Mouse (Mus musculus): ENCODE measurements around the gene Kiss1r.

Gene Kiss1r

DNA sequence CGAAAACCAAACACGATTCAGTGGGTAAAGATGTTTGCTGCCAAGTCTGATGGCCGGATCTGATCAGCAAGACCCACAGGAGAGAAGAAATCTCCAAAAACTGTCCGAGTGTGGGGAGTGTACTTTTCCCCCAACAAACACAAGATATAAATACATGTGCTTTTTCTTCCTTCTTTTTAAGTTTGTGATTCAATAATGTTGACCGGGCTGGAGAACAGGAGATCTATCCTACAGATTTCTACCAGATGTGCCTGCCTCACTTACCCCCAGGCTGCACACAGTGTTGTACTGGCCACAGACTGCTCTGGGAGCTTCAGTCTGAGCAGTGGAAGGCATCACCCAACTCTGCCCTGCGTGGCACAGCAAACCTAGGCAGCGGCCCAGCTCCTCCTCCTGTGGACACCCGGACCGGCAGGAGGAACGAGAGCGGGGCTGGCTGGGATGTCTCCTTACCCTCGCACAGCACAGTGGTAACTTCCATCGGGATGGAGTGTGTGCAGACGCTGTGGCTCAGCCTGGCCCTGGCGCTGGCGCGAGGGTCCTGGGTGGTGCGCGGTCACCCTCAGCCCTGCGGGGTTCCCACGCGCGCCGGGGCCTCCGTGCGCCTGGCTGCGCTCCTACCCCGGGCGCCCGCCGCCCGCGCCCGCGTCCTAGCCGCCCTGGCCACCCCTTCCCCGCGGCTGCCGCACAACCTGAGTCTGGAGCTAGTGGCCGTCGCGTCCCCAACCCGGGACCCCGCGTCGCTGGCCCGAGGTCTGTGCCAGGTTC, 53.8 kb downstream of the Kiss1r start, which contains the start of gene Grin3b:
Grin3b (plus strand) TSS at position 301 of the 768 bp plus-strand sequence.
- DNase-seq (ENCODE audit: low read depth, low spot score): no peak

DNA sequence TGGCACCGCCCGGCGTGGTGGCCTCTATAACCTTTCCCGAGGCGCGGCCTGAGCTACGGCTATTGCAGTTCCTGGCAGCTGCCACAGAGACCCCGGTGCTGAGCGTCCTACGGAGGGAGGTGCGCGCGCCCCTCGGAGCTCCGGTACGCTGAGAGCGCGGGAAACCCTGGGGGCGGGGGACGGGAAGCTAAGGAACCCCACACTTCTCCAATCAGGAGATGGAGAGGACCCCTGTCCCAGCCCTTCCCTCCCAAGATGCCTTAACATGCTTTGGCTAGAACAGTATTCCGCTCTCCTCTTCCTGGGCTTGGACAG, 54.4 kb downstream of the Kiss1r start:
- no peak for DNase-seq (ENCODE audit: low read depth, low spot score)

All from skeletal muscle tissue, adult 2 months (tissue).